In genomic region chr7:112946706-112947105, GRCm38 (mm10) we compare ENCODE assay signal across 15 mouse cellular contexts. TPM values are rescaled to one million over a fixed set of nuclear protein-coding genes. Genes with fewer than 3 reads are reported as not detected.
DNase-seq lines count a peak whose midpoint lies in the region.
"Had no signal": no experiment of that assay in that cellular context is flagged by ENCODE, and none has a peak within 500 bp of the region (broad histone marks: within the 10 kb centered on the region; RNA-seq: fewer than 3 reads in every experiment).

No protein-coding gene starts in this region.

- DNase-seq in cerebellum, postnatal 10 days, result peak; percentile 15 to 28
- DNase-seq in cerebellum, postnatal 4 days (ENCODE audit: low spot score in 2 of 2), result no peak
- DNase-seq in urinary bladder, postnatal 14 days (ENCODE audit: low spot score), result peak; percentile 16
- DNase-seq in urinary bladder, adult 18-20 months (ENCODE audit: low spot score in 2 of 2), result no peak
- DNase-seq in kidney, postnatal 14 days, result peak; percentile 73
- no peak for DNase-seq in T-cell, adult 2 months (ENCODE audit: low spot score)
- no peak for DNase-seq in adrenal gland, postnatal 4 days (ENCODE audit: low spot score in 2 of 2)
- DNase-seq: adrenal gland, postnatal 14 days; cerebellum, adult 11 months; gastrocnemius, postnatal 36 days; layer of hippocampus, postnatal 36 days; liver, postnatal 0 days; lung, postnatal 10 days; retina, postnatal 1 day; right cerebral cortex, postnatal 4 days had no signal

RNA-seq across cellular contexts. Expression of gene Rassf10, which starts 7.1 kb away (rescaled TPM):
- total RNA-seq in adrenal gland, postnatal 4 days (2021), result 10 to 100 TPM; 11.2 to 15.2 TPM

Comparison
In these comparisons a context has a peak if more than half of its experiments do, and no peak if none do; other contexts are left out.
1. DNase-seq: peak in cerebellum, postnatal 10 days (2 of 2), urinary bladder, postnatal 14 days (single experiment) and kidney, postnatal 14 days (single experiment); none in cerebellum, postnatal 4 days (0 of 2), urinary bladder, adult 18-20 months (0 of 2), T-cell, adult 2 months (single experiment) and adrenal gland, postnatal 4 days (0 of 2).